Mouse (Mus musculus) erythroblast, embryonic 14.5 days (primary cell): ENCODE measurements around the gene Grm4.

Source experiments
- GATA1 ChIP-seq: IDR thresholded peaks from 2 replicates; pipeline ENCODE4 v1.6.1; 2012; ENCODE audit warnings: low read length, inconsistent platforms, mixed read lengths
- TAL1 ChIP-seq: IDR thresholded peaks from 3 replicates; pipeline ENCODE4 v1.6.1; 2012; ENCODE audit warnings: low read length, inconsistent platforms, mixed read lengths

DNA sequence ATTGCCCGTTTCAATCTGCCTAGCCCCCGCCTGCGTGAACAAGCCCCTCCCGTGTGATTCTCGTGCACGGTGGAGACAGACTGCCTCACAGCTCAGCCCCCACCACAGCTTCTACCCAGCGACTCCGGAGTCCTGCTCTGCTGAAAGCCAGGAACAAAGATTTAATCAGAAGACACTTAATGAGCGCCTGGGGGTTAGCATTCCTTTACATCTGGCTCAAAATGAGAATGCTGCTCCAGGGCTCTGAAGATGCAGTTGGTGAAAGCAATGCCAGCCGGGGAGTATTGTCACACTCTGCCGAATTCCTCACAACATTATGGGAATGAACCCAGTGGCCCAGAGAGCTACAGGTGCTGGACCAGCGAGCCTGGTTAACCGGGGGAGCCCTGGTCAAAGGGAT lies 85.4 kb downstream of the Grm4 start:
- TF ChIP-seq TAL1 = no peak
- no peak for TF ChIP-seq GATA1
